Mouse (Mus musculus) embryo, embryonic 11.5 days (tissue): ENCODE results near the gene Ablim1.
A peak's percentile ranks its signal among the peaks of the same experiment; 100 is the strongest.
"Not testable (repeated sequence)": the region's sequence is repeated elsewhere in the genome, so short reads cannot be mapped to it uniquely, and the experiment has no call there.

Experiments
- DNase-seq: peaks from one replicate; pipeline ENCODE4 v3.0.0-alpha.2; 2012; ENCODE audit warnings: low read depth, low spot score

Ablim1 gene

GRCm38 (mm10) chr19:57155121-57155884, 159.4 kb downstream of the Ablim1 start:
- DNase-seq, result no peak

DNA sequence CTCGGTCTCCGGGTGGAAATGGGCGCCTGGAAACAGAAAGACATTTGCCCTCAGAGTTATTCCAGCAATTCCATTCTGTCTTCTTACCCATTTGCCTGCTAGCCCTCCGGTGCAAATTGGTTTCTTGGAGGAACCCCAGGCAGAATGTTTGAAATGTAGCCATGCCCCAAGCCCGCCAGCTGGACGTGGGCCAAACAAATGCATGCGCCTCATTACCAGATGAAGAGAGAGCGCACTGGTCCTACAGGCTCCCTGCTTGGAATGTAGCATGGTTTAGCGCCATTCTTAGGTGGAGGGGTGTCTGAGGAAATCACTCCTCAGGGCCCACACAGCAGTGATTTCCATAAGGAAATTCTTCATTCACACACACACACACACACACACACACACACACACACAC, 162.4 kb downstream of the Ablim1 start:
- DNase-seq, result no peak

DNA sequence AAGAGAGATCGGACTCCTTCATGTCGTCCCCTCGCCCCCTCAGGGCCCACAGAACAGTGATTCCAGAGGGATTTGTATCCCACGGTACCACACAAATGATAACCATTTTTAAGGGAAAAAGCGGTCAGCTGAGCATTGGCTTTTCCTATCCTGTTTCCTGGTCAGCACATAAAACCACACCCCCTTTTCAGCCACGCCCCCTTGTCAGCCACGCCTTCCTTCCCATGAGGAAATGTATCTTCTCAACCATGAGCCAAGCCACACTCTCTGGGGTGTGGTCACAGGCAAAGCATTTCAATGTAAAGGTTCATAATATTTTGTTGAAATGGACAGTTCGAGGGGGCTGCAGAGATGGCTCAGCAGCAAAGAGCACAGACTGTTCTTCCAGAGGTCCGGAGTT, 163.2 kb downstream of the Ablim1 start:
- no peak for DNase-seq

GRCm38 (mm10) chr19:57150275-57150674, 164.4 kb downstream of the Ablim1 start:
- DNase-seq, result no peak

DNA sequence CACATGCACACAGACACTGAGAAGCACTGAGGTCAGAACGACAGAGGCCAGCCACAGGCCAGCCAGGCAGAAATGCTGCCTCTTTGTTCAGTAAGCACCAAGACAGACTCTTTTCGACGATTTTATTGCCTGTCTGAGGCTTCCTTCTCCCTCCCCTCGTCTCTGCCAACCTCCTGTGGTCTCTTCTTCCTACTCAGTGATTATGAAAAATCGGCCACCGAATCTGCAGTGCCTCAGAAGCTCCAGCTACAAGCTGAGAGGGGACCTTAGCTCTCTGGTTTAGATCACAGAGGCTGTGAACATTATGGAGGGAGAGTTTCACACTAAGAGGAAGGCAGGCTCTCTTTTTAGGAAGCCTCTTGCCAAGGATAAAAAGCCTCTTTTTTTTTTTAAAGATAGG, 167.0 kb downstream of the Ablim1 start:
- no peak for DNase-seq

DNA sequence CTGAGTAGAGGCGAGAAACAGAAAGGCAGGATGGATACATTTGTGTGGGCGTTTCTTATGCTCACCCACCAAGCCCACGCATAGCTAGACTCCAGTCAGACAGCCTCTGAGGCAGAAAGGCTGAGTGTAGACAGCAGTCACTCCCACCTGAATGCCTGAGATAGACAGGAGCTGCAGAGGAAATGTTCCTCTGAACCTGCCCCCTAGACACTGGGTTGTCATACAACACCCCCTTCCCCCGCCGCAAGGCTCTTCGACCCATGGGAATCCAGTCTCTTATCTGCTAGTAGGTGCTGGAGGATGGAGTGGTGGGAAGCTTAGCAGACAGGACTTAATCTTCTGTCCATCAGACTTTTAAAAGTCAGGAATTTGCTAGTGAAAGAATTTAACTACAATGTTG, 167.8 kb downstream of the Ablim1 start:
- DNase-seq, result no peak

- DNase-seq, result no peak
Observed at GRCm38 (mm10) chr19:57143646-57144045, 171.1 kb downstream of the Ablim1 start.

GRCm38 (mm10) chr19:57141756-57142461, 172.8 kb downstream of the Ablim1 start:
- no peak for DNase-seq

GRCm38 (mm10) chr19:57140874-57141273, 173.8 kb downstream of the Ablim1 start:
- DNase-seq, result no peak

DNA sequence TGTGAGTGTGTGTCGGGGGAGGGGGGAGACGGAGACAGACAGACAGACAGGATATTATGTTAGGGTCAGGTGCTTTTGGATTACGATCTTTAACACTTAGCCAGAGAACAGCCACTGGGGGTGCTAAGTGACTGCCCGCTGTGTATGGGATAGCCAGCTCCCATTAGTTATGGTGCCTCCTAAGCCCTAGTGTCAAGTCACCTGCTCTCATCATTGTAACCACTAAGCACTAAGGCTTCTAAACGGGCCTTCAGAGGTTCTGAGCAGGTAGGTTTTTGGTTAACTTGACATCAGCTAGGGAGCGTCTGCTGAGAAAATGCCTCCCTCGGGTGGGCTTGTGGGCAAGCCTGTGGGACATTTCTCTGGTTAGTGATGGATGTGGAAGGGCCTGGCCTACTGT, 174.6 kb downstream of the Ablim1 start:
- DNase-seq, result no peak

- no peak for DNase-seq
Observed at GRCm38 (mm10) chr19:57138909-57139617, 175.7 kb downstream of the Ablim1 start.

- DNase-seq, result no peak
Observed at GRCm38 (mm10) chr19:57138469-57138868, 176.2 kb downstream of the Ablim1 start.

- no peak for DNase-seq
Observed at GRCm38 (mm10) chr19:57138045-57138444, 176.7 kb downstream of the Ablim1 start.

DNA sequence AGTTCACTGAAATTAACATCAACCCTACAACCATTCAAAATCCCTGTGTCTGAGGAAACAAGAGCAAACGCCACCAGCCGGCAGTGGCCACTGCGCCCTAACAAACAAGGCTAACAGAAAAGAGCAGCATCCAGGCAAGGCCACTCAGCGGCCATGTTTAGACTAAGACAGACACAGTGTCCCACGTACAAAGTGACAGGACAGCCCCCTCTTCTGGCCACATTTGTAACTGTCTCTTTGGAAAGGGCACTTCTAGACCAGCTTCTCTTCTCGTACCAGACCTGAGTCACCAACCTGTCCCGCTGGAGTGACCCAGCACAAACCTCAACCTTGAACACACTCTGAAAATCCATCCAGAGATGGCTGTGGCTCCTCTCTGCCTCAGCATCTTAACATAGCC, 178.5 kb downstream of the Ablim1 start:
- peak; percentile 51 for DNase-seq

GRCm38 (mm10) chr19:57135654-57136053, 179.1 kb downstream of the Ablim1 start:
- not testable (repeated sequence) for DNase-seq

- DNase-seq, result no peak
Observed at GRCm38 (mm10) chr19:57134654-57135348, 179.9 kb downstream of the Ablim1 start.

DNA sequence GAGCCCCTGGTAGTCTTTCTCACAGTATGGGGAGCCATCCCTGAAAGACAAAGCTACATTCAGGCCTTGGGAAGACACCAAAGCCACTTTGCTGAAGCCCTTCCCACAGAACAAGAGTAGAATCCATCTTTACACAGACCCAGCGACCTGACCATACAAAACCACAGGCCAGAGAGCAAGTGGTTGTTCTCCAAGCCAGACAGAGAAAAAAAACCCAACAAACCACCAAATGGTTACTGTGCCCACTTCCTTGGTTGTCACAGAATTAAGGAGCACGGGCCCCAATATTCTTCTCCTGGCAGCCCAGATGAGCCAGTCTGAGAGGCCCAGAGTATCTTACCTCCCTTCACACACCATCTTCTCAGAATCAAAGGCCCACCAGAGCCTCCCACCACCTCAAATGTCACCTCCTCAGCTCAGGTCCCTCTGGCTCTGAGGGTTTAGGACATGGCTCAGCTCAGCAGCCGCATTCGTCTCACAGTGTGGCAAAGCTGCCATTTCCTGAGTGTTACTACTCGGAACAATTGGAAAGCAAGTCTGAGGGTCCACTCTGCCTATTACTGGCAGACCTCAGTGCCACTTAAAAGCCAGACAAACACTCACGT, 181.7 kb downstream of the Ablim1 start:
- DNase-seq, result no peak

DNA sequence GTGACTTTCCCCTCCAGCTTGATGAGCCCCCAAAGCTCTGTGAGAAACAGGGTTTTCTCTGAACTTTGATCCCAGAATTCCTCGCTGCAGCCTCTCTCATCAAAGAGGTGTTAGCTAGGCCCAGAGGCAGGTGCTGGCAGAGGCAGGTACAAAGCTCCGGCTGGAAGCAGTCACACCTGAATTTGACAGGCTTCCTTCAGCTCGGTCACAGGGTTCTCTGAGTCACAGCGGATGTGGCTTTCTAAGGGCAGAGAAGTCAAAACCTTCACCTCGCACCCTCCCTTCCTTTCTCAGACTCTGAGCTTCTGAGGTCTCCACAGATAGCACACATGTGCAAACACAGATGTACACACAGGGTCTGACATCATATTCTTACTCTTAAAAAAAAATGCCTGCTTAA, 182.4 kb downstream of the Ablim1 start:
- no peak for DNase-seq

GRCm38 (mm10) chr19:57131366-57131765, 183.4 kb downstream of the Ablim1 start:
- DNase-seq, result no peak

DNA sequence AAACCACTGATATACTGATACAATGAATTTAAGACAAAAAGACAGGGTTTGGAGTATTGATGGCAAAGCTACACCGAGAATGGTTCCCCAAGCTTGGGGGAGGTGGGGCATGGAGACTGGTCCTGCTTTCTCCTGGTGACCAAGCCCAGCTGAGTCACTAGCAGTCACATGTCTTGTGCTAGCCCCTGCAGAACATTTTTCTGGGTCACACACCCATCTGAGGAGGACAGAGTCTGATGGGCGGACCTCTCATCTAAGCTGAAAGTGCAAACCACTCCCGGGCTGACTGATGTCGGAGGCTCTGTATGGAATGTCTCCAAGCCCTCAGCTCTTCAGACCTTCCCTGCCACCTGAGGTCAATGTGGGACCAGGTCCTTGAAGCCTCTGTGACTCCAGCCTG, 184.1 kb downstream of the Ablim1 start:
- no peak for DNase-seq

GRCm38 (mm10) chr19:57129729-57130128, 185.0 kb downstream of the Ablim1 start:
- no peak for DNase-seq

DNA sequence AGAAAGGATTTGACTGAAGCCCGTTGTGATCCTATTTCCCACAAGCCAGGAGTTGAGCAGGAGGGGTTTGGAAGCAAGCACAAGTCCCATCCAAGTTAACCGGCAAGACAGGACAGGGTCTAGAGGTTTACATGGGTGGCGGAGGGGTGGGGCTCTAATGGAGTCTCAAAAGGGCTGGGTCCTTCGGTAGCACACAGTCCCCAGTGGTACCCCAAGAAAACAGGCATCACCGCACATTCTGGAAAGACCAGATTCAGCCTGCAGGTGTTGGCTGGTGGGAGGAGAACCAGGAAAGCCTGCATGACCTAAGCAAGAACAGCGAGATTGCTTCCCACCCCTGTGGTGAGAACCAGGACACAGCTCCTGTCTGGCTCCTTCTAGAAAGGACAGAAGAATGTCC, 186.7 kb downstream of the Ablim1 start:
- no peak for DNase-seq
